Mouse (Mus musculus) cerebellum, postnatal 14 days (tissue): ENCODE data around the gene Ly6g.
A peak's percentile ranks its signal among the peaks of the same experiment; 100 is the strongest.
"Not testable (repeated sequence)": the region's sequence is repeated elsewhere in the genome, so short reads cannot be mapped to it uniquely, and the experiment has no call there.

Experiments used
- DNase-seq, 2 experiments: peaks; one replicate each; pipeline ENCODE4 v3.0.0; 2021; ENCODE audit warnings: mixed read lengths in 2 of 2

The Ly6g gene

GRCm38 (mm10) chr15:75154940-75155339 lies at the start of gene Ly6g:
Ly6g (plus strand) TSS chr15:75155240.
- no peak for DNase-seq

DNA sequence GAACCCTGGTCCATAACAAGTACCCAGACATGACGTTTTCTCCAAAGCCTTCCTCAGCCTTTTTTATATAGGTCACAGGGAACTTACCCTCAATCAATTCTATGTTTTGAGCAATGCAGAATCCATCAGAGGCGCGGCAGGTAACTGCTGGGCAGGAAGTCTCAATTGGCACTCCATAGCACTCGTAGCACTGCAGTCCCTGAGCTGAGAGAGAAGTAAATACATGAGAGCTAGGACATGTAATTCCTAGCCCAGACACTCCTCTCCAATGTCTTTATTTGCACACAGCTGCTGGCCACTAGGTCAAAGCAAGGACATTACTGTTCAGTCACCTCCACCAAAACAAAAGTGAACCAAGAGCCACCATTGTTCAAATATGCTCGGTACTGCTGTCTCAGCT lies 44.6 kb upstream of the Ly6g start:
- DNase-seq = not testable (repeated sequence)

GRCm38 (mm10) chr15:75111861-75112630 lies 43.0 kb upstream of the Ly6g start, which contains the start of gene Ly6c2:
Ly6c2 (minus strand) TSS chr15:75111970.
- not testable (repeated sequence) for DNase-seq

GRCm38 (mm10) chr15:75116525-75116924 lies 38.5 kb upstream of the Ly6g start:
- DNase-seq = no peak

- DNase-seq = not testable (repeated sequence)
These were observed 37.6 kb upstream of the Ly6g start for GRCm38 (mm10) chr15:75117481-75117880.

GRCm38 (mm10) chr15:75118742-75119141 lies 36.3 kb upstream of the Ly6g start:
- DNase-seq = peak; percentile 58 to 78

GRCm38 (mm10) chr15:75120066-75120465 lies 35.0 kb upstream of the Ly6g start:
- peak; percentile 29 to 30 for DNase-seq

DNA sequence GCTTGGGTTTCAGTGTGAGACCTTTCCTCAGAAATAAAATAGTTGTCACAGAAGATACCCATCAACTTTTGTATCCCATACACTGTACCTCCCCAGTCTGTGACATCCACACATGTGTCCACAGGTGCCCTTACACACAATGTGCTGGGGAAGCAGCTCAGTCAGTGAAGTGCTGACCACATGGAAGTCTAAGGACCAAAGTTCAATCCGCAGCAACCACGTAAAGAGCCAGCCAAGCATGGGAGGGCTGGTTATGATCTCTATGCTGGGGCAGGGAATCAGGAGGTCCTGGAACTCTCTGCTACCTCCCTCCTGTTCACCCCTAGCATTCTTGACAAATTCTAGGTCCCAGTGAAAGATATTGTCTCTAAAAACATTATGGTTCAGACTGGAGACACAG lies 22.7 kb upstream of the Ly6g start:
- DNase-seq = not testable (repeated sequence)

- DNase-seq = not testable (repeated sequence)
These were observed 19.8 kb upstream of the Ly6g start for GRCm38 (mm10) chr15:75135090-75135783.

- not testable (repeated sequence) for DNase-seq
These were observed 17.3 kb upstream of the Ly6g start for GRCm38 (mm10) chr15:75137739-75138138.

GRCm38 (mm10) chr15:75141812-75142360 lies 13.2 kb upstream of the Ly6g start:
- peak; percentile 26 to 53 for DNase-seq

GRCm38 (mm10) chr15:75143735-75144134 lies 11.3 kb upstream of the Ly6g start:
- peak; percentile 9 to 20 for DNase-seq

DNA sequence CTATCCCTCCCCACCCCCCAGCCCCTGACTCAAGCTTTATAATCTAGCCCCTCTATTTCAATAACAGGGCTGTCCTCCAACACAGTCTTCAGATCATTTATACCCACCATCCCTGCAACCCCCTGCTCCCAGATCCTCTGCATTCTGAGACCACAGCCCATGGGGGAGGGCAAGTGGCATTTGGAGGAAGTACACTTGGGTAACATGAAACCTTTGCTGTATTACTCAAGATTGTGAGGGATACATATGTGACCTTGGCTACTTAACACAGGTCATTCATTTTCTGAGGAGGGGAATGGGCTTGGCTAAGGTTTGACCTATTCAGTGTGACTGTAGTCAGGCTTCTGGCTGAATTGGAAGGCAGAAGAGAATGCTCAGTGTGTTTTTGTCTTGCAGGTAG lies 2.0 kb upstream of the Ly6g start:
- no peak for DNase-seq

- no peak for DNase-seq
These were observed 2.6 kb downstream of the Ly6g start for GRCm38 (mm10) chr15:75157646-75158045.

- DNase-seq = peak; percentile 36 to 49
These were observed 20.5 kb downstream of the Ly6g start for GRCm38 (mm10) chr15:75175506-75175905.

DNA sequence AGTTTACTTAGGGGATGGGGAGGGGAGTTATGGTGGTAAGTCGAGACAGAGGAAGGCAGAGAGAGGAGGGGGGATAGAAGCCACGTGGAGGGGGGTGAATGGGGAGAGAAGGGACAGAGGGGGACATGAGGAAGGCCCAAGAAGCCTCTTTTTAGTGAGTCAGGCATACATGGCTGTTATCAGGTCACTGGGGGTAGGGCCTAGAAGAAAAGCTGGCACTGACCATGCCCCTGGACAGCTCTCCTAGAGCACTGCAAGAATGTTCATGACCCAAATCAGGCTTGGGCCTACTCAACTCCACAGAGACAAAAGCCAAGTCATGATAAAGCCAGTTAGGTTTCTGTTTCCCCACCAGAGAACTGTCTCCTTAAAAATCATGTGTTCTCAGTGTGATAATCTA lies 31.3 kb downstream of the Ly6g start:
- DNase-seq = no peak

DNA sequence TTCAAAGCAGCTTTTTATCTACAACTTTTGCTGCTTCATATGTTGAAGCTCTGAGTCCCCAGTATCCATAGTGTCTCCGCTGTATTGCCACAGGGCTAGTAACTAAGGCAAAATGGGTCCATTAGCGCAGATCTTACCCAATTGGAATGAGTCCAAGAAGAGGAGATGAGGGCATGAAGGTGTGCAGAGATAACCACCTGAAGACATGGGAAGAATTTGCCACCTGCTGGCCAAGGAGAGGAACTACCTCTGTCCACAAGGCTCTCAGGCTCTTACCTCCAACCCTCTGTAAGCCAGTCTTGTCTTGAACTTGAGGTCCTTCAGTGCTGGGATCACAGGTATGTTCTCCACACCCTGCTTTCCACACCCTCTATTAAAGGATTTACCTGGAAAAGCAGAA lies 34.1 kb downstream of the Ly6g start:
- DNase-seq = peak; percentile 17 to 30

- DNase-seq = peak; percentile 26 to 54
These were observed 35.5 kb downstream of the Ly6g start for GRCm38 (mm10) chr15:75190560-75190959.
